Mouse (Mus musculus): ENCODE data around the gene Kctd17. TPM values are rescaled to one million over a fixed set of nuclear protein-coding genes. Genes with fewer than 3 reads are reported as not detected.

Kctd17 gene
- total RNA-seq, 2 experiments from 2014 or later: 244 to 255 TPM

- no peak for DNase-seq (ENCODE audit: low spot score in 2 of 2)
Measured at GRCm38 (mm10) chr15:78413719-78414117, 14.6 kb upstream of the Kctd17 start.

GRCm38 (mm10) chr15:78414157-78414556 is 14.2 kb upstream of the Kctd17 start:
- no peak for DNase-seq (ENCODE audit: low spot score in 2 of 2)

GRCm38 (mm10) chr15:78416937-78417336 is 11.4 kb upstream of the Kctd17 start:
- no peak for DNase-seq (ENCODE audit: low spot score in 2 of 2)

- DNase-seq (ENCODE audit: low spot score in 2 of 2): no peak
Measured at GRCm38 (mm10) chr15:78420395-78420794, 8.0 kb upstream of the Kctd17 start.

GRCm38 (mm10) chr15:78422046-78422956 is 6.1 kb upstream of the Kctd17 start:
- peak; percentile 82 to 90 for DNase-seq (ENCODE audit: low spot score in 2 of 2)

GRCm38 (mm10) chr15:78424507-78424906 is 3.9 kb upstream of the Kctd17 start:
- no peak for DNase-seq (ENCODE audit: low spot score in 2 of 2)

GRCm38 (mm10) chr15:78425230-78425629 is 3.1 kb upstream of the Kctd17 start:
- no peak for DNase-seq (ENCODE audit: low spot score in 2 of 2)

- no peak for DNase-seq (ENCODE audit: low spot score in 2 of 2)
Measured at GRCm38 (mm10) chr15:78429139-78429459, 735 bp downstream of the Kctd17 start.

- no peak for DNase-seq (ENCODE audit: low spot score in 2 of 2)
Measured at GRCm38 (mm10) chr15:78429871-78430622, 1.7 kb downstream of the Kctd17 start.

- DNase-seq (ENCODE audit: low spot score in 2 of 2): no peak
Measured at GRCm38 (mm10) chr15:78430874-78431273, 2.5 kb downstream of the Kctd17 start.

GRCm38 (mm10) chr15:78431541-78432121 is 3.3 kb downstream of the Kctd17 start:
- no peak for DNase-seq (ENCODE audit: low spot score in 2 of 2)

- peak in 1 of 2 experiments; percentile 77 for DNase-seq (ENCODE audit: low spot score in 2 of 2)
Measured at GRCm38 (mm10) chr15:78434896-78435520, 6.6 kb downstream of the Kctd17 start.

GRCm38 (mm10) chr15:78435681-78436080 is 7.3 kb downstream of the Kctd17 start:
- peak in 1 of 2 experiments; percentile 17 for DNase-seq (ENCODE audit: low spot score in 2 of 2)

- DNase-seq (ENCODE audit: low spot score in 2 of 2): peak; percentile 90 to 95
Measured at GRCm38 (mm10) chr15:78436380-78437192, 8.2 kb downstream of the Kctd17 start.

- peak; percentile 49 to 63 for DNase-seq (ENCODE audit: low spot score in 2 of 2)
Measured at GRCm38 (mm10) chr15:78437237-78438017, 9.1 kb downstream of the Kctd17 start.

- DNase-seq (ENCODE audit: low spot score in 2 of 2): no peak
Measured at GRCm38 (mm10) chr15:78438018-78438394, 9.6 kb downstream of the Kctd17 start.

GRCm38 (mm10) chr15:78438505-78438904 is 10.1 kb downstream of the Kctd17 start:
- DNase-seq (ENCODE audit: low spot score in 2 of 2): no peak

- no peak for DNase-seq (ENCODE audit: low spot score in 2 of 2)
Measured at GRCm38 (mm10) chr15:78438973-78439372, 10.6 kb downstream of the Kctd17 start.

GRCm38 (mm10) chr15:78442231-78442630 is 13.9 kb downstream of the Kctd17 start:
- no peak for DNase-seq (ENCODE audit: low spot score in 2 of 2)

GRCm38 (mm10) chr15:78443857-78444256 is 15.5 kb downstream of the Kctd17 start:
- DNase-seq (ENCODE audit: low spot score in 2 of 2): no peak

All from layer of hippocampus, adult 18-20 months (tissue).